Mouse (Mus musculus) embryonic facial prominence, embryonic 12.5 days (tissue): Measurements from ENCODE around the gene Capn12. TPM values are rescaled to one million over a fixed set of nuclear protein-coding genes. Genes with fewer than 3 reads are reported as not detected.

ENCODE experiments used
- ATAC-seq: fragments of 200-750 bp; cut with Nextera tagmentation; 2 replicates; pipeline ENCODE4 v1.8.0; 2017; ENCODE audit not compliant: insufficient number of reproducible peaks, insufficient read depth, low FRiP score, low TSS enrichment
- H3K27ac ChIP-seq: fragments of 300-500 bp; sonication (generic); 2 replicates; pipeline ENCODE4 v1.5.1; 2016; ENCODE audit warnings: mild to moderate bottlenecking
- H3K27me3 ChIP-seq: fragments of 300-500 bp; sonication (generic); 2 replicates; pipeline ENCODE4 v1.6.1; 2016; ENCODE audit warnings: mild to moderate bottlenecking, moderate library complexity
- H3K36me3 ChIP-seq: fragments of 300-500 bp; sonication (generic); 2 replicates; pipeline ENCODE4 v1.6.1; 2016; ENCODE audit warnings: mild to moderate bottlenecking
- H3K4me1 ChIP-seq: fragments of 300-500 bp; sonication (generic); 2 replicates; pipeline ENCODE4 v1.6.1; 2016
- H3K4me2 ChIP-seq: fragments of 300-500 bp; sonication (generic); replicated peaks from 2 replicates; pipeline ENCODE4 v1.6.1; 2016; ENCODE audit warnings: mild to moderate bottlenecking, moderate library complexity
- H3K4me3 ChIP-seq: fragments of 300-500 bp; sonication (generic); 2 replicates; pipeline ENCODE4 v1.5.1; 2016; ENCODE audit warnings: mild to moderate bottlenecking
- H3K9ac ChIP-seq: fragments of 300-500 bp; sonication (generic); 2 replicates; pipeline ENCODE4 v1.6.1; 2016; ENCODE audit warnings: mild to moderate bottlenecking, moderate library complexity
- H3K9me3 ChIP-seq: fragments of 300-500 bp; sonication (generic); 2 replicates; pipeline ENCODE4 v1.6.1; 2016; ENCODE audit warnings: mild to moderate bottlenecking, moderate library complexity
- WGBS: fragments of 180-500 bp; shearing (Covaris S2); methylation state at CpG from one replicate; pipeline ENCODE4 v1.1.7; 2016; 5-methylcytosine and 5-hydroxymethylcytosine counted together
- polyA plus RNA-seq: library from polyadenylated mRNA; unstranded; fragments of >200 nt; fragmentation: Nextera tagmentation; extraction: Ambion mirVana; gene quantifications from 2 replicates; pipeline ENCODE4 v1.2.1, GENCODE M21; 2016

Capn12 gene
- 0.26 and 0.36 TPM in 2 replicates for polyA plus RNA-seq

DNA sequence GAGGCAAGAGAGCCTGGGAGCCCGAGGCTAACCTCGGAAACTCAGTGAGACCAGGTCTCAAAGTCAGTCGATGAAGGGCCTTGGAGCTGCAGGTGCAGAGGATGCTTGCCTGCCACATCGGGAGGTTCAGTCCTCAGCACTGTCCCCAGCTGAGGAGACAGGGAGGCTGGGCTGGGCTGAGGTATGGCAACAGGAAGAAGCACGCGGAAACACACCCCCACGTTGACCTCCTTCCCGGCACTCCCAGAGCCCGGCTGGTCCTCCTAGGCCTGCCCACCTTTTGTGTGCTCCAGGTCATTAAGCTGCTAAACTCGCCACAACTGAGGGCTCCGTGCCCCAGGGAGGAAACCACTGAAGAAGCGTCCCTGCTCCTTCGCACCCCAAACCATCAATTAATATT is at the start of gene Capn12:
Gene Capn12, plus strand, starts transcription at position 224 of the 400 bp plus-strand sequence.
- no peak within 1 kb of the TSS; the same call in 1 of the 2 replicates for H3K9ac ChIP-seq
- H3K9me3 ChIP-seq: no peaks in the 10 kb centered on the region
- no peaks in the 10 kb centered on the region for H3K27me3 ChIP-seq
- H3K36me3 ChIP-seq: no peaks in the 10 kb centered on the region
- peaks cover 2% of the 10 kb centered on the region; the same call in 1 of the 2 replicates for H3K4me1 ChIP-seq
- H3K4me3 ChIP-seq: no peak within 1 kb of the TSS
- whole genome bisulfite sequencing: 40% methylated on average over 13 of the region's 13 CpGs
- no peak within 1 kb of the TSS for H3K4me2 ChIP-seq
- no peak within 1 kb of the TSS for H3K27ac ChIP-seq
- no peak for ATAC-seq

GRCm38 (mm10) chr7:28832137-28832536 is 49.1 kb upstream of the Capn12 start:
- WGBS: 77% methylated on average over 6 of the region's 6 CpGs
- no peaks in the 10 kb centered on the region for H3K27me3 ChIP-seq
- no peak overlapping the region for H3K9ac ChIP-seq
- H3K27ac ChIP-seq: no peak overlapping the region
- H3K4me2 ChIP-seq: no peak overlapping the region
- no peak overlapping the region for H3K4me3 ChIP-seq
- H3K4me1 ChIP-seq: no peaks in the 10 kb centered on the region
- ATAC-seq: no peak
- H3K9me3 ChIP-seq: no peaks in the 10 kb centered on the region
- peaks cover 29% of the 10 kb centered on the region for H3K36me3 ChIP-seq

- Histone ChIP-seq H3K9ac (no peak within 1 kb of the TSS), H3K9me3 (no peaks in the 10 kb centered on the region), H3K27ac (no peak within 1 kb of the TSS), H3K4me3 (no peak within 1 kb of the TSS), H3K27me3 (no peaks in the 10 kb centered on the region), H3K4me1 (no peaks in the 10 kb centered on the region), H3K4me2 (no peak within 1 kb of the TSS), H3K36me3 (peaks cover 29% of the 10 kb centered on the region)
- no peak for ATAC-seq
- WGBS: 84% methylated on average over 6 of the region's 6 CpGs
Observed at GRCm38 (mm10) chr7:28833723-28834347, 47.4 kb upstream of the Capn12 start, which contains the start of gene Lgals4. Gene Lgals4 (plus strand): TSS chr7:28833854.

- H3K9ac ChIP-seq: no peak overlapping the region
- no peak overlapping the region for H3K4me3 ChIP-seq
- peaks cover 4% of the 10 kb centered on the region; the same call in 1 of the 2 replicates for H3K36me3 ChIP-seq
- no peaks in the 10 kb centered on the region for H3K9me3 ChIP-seq
- no peak for ATAC-seq
- WGBS: 85% methylated on average over 5 of the region's 5 CpGs
- no peaks in the 10 kb centered on the region for H3K4me1 ChIP-seq
- no peaks in the 10 kb centered on the region for H3K27me3 ChIP-seq
- H3K27ac ChIP-seq: no peak overlapping the region
- no peak overlapping the region for H3K4me2 ChIP-seq
Observed at GRCm38 (mm10) chr7:28836936-28837335, 44.3 kb upstream of the Capn12 start.

GRCm38 (mm10) chr7:28838331-28838730 is 42.9 kb upstream of the Capn12 start:
- no peak for ATAC-seq
- Histone ChIP-seq H3K4me1 (no peaks in the 10 kb centered on the region), H3K4me2 (no peak overlapping the region), H3K27me3 (no peaks in the 10 kb centered on the region), H3K27ac (0 out of 2 replicates have a peak overlapping the region, but pooled peaks have one; percentile 6), H3K9ac (no peak overlapping the region), H3K36me3 (no peaks in the 10 kb centered on the region), H3K9me3 (no peaks in the 10 kb centered on the region), H3K4me3 (no peak overlapping the region)
- whole genome bisulfite sequencing: 80% methylated on average over 9 of the region's 9 CpGs

- Histone ChIP-seq H3K4me2 (no peak overlapping the region), H3K9me3 (no peaks in the 10 kb centered on the region), H3K4me1 (peaks cover 5% of the 10 kb centered on the region; the same call in 1 of the 2 replicates), H3K36me3 (no peaks in the 10 kb centered on the region), H3K27me3 (no peaks in the 10 kb centered on the region), H3K27ac (no peak overlapping the region), H3K9ac (no peak overlapping the region), H3K4me3 (no peak overlapping the region)
- 80% methylated on average over 1 of the region's 1 CpGs for WGBS
- no peak for ATAC-seq
Observed at GRCm38 (mm10) chr7:28847273-28847672, 33.9 kb upstream of the Capn12 start.

GRCm38 (mm10) chr7:28849700-28850236 is 31.5 kb upstream of the Capn12 start:
- Histone ChIP-seq H3K9ac (no peak overlapping the region), H3K4me3 (no peak overlapping the region), H3K9me3 (no peaks in the 10 kb centered on the region), H3K27me3 (no peaks in the 10 kb centered on the region), H3K36me3 (no peaks in the 10 kb centered on the region), H3K4me1 (peaks cover 5% of the 10 kb centered on the region; the same call in 1 of the 2 replicates), H3K27ac (peak overlapping the region; percentile 72), H3K4me2 (no peak overlapping the region)
- 25% methylated on average over 1 of the region's 1 CpGs for WGBS
- ATAC-seq: peak; percentile 64

DNA sequence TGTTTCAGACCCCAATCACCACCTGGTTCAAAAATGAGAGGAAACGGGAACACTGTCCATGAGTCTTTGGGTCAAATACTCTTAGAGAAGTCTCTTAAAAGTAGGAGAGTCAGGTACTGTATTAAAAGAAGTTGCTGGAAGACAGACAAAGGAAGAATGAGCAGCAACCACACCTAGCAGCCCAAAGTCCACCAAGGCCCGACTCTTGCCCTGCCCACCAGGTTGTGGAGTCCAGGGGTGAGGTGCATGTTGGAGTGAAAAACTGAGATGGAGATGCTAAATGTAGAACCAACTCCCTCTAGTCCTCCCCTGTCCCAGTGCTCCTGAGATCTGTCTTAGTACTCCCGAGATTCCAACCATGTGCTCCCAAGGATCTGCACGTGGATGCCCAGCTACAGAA is 30.6 kb upstream of the Capn12 start:
- ATAC-seq: no peak
- Histone ChIP-seq H3K27ac (no peak overlapping the region), H3K4me1 (peaks cover 5% of the 10 kb centered on the region; the same call in 1 of the 2 replicates), H3K27me3 (no peaks in the 10 kb centered on the region), H3K36me3 (no peaks in the 10 kb centered on the region), H3K9me3 (no peaks in the 10 kb centered on the region), H3K4me3 (no peak overlapping the region), H3K4me2 (no peak overlapping the region), H3K9ac (no peak overlapping the region)
- 82% methylated on average over 4 of the region's 4 CpGs for WGBS

- no peak for ATAC-seq
- H3K9me3 ChIP-seq: 0 out of 2 replicates have a peak, but pooled peaks cover 3% of the 10 kb centered on the region
- no peak overlapping the region for H3K4me3 ChIP-seq
- H3K27me3 ChIP-seq: no peaks in the 10 kb centered on the region
- WGBS: 91% methylated on average over 2 of the region's 2 CpGs
- H3K27ac ChIP-seq: no peak overlapping the region
- no peaks in the 10 kb centered on the region for H3K36me3 ChIP-seq
- 0 out of 2 replicates have a peak, but pooled peaks cover 9% of the 10 kb centered on the region for H3K4me1 ChIP-seq
- H3K9ac ChIP-seq: no peak overlapping the region
- no peak overlapping the region for H3K4me2 ChIP-seq
Observed at GRCm38 (mm10) chr7:28859953-28860352, 21.3 kb upstream of the Capn12 start.

DNA sequence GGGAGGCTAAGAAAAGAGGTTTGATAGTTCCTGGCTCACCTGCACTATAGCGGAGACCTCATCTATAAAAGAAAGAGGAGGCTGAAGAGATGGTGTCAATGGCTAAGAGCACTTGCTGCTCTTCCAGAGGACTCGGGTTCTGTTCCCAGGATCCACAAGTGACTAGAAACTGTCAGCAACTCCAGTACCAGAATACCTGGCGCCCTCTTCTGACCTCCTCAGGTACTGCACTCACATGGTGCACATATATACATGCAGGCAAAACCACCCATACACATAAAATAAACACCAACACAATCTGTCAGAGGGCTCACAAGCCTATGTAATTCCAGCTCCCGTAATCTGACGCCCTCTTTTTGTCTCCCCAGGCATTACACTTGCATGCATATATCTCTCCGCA is 20.3 kb upstream of the Capn12 start:
- Histone ChIP-seq H3K27ac (no peak overlapping the region), H3K9me3 (0 out of 2 replicates have a peak, but pooled peaks cover 3% of the 10 kb centered on the region), H3K36me3 (no peaks in the 10 kb centered on the region), H3K4me3 (no peak overlapping the region), H3K4me2 (no peak overlapping the region), H3K4me1 (0 out of 2 replicates have a peak, but pooled peaks cover 9% of the 10 kb centered on the region), H3K9ac (no peak overlapping the region), H3K27me3 (no peaks in the 10 kb centered on the region)
- WGBS: 88% methylated on average over 6 of the region's 6 CpGs
- ATAC-seq: no peak

- 0 out of 2 replicates have a peak, but pooled peaks cover 3% of the 10 kb centered on the region for H3K9me3 ChIP-seq
- H3K27ac ChIP-seq: no peak overlapping the region
- 0 out of 2 replicates have a peak, but pooled peaks cover 9% of the 10 kb centered on the region for H3K4me1 ChIP-seq
- no peaks in the 10 kb centered on the region for H3K27me3 ChIP-seq
- H3K4me2 ChIP-seq: no peak overlapping the region
- 81% methylated on average over 15 of the region's 15 CpGs for WGBS
- H3K9ac ChIP-seq: no peak overlapping the region
- no peak overlapping the region for H3K4me3 ChIP-seq
- no peaks in the 10 kb centered on the region for H3K36me3 ChIP-seq
- ATAC-seq: no peak
Observed at GRCm38 (mm10) chr7:28862817-28863499, 18.3 kb upstream of the Capn12 start.
